Mouse (Mus musculus) liver, adult 2 months (tissue): ENCODE data around the gene 1520401A03Rik. TPM values are rescaled to one million over a fixed set of nuclear protein-coding genes. Genes with fewer than 3 reads are reported as not detected.

ENCODE experiments used
- DNase-seq: peaks from one replicate; pipeline ENCODE4 v3.0.0-alpha.2; 2011; ENCODE audit warnings: low read depth, low spot score; ENCODE audit errors: extremely low read depth
- H3K27ac ChIP-seq: fragments of 200-500 bp; replicated peaks from 2 replicates; pipeline ENCODE4 v1.5.1; 2012; ENCODE audit warnings: low read depth, mild to moderate bottlenecking, control low read depth, inconsistent platforms, low read length; ENCODE audit not compliant: insufficient read depth
- H3K27me3 ChIP-seq: fragments of 200-500 bp; 2 replicates; pipeline ENCODE4 v1.6.1; 2012; ENCODE audit warnings: mild to moderate bottlenecking, moderate library complexity, low read length, inconsistent platforms; ENCODE audit not compliant: control insufficient read depth, insufficient read depth
- H3K36me3 ChIP-seq: fragments of 200-500 bp; 2 replicates; pipeline ENCODE4 v1.6.1; 2012; ENCODE audit warnings: low read length, inconsistent platforms; ENCODE audit not compliant: control insufficient read depth, insufficient read depth
- H3K4me1 ChIP-seq: fragments of 200-500 bp; 2 replicates; pipeline ENCODE4 v1.6.1; 2011; ENCODE audit warnings: low read length; ENCODE audit not compliant: control insufficient read depth, insufficient read depth
- H3K4me3 ChIP-seq: fragments of 200-500 bp; 2 replicates; pipeline ENCODE4 v1.5.1; 2011; ENCODE audit warnings: low read depth, mild to moderate bottlenecking, control low read depth, low read length, moderate library complexity; ENCODE audit not compliant: insufficient read depth
- H3K79me2 ChIP-seq: fragments of 200-500 bp; 2 replicates; pipeline ENCODE4 v1.6.1; 2012; ENCODE audit warnings: inconsistent platforms, mild to moderate bottlenecking, low read length, moderate library complexity; ENCODE audit not compliant: control insufficient read depth, insufficient read depth
- H3K9ac ChIP-seq: fragments of 200-500 bp; 2 replicates; pipeline ENCODE4 v1.6.1; 2012; ENCODE audit warnings: low read depth, mild to moderate bottlenecking, control low read depth, inconsistent platforms, low read length
- CTCF ChIP-seq: fragments of 200-500 bp; IDR thresholded peaks from 2 replicates; pipeline ENCODE4 v1.5.1; 2011; ENCODE audit warnings: low read depth, low read length, control low read depth
- POLR2A ChIP-seq: fragments of 200-500 bp; IDR thresholded peaks from 2 replicates; pipeline ENCODE4 v1.6.1; 2011; ENCODE audit warnings: low read length, control low read depth; ENCODE audit not compliant: insufficient read depth; ENCODE audit errors: extremely low read depth
- WGBS: fragments of 180-500 bp; shearing (Covaris S2); methylation state at CpG from one replicate; pipeline ENCODE4 v1.1.7; 2018; 5-methylcytosine and 5-hydroxymethylcytosine counted together
- polyA plus RNA-seq: library from polyadenylated mRNA; depleted of rRNA; stranded (reverse); fragments of >200 nt; gene quantifications from 2 replicates; pipeline ENCODE4 v1.2.3, GENCODE M21; 2012
- total RNA-seq: library from RNA; depleted of rRNA; stranded (reverse); fragments of >200 nt; gene quantifications from 2 replicates; pipeline ENCODE4 v1.2.3, GENCODE M21; 2014

The 1520401A03Rik gene
- total and polyA plus RNA-seq, 2 experiments, result not detected

GRCm38 (mm10) chr17:23675564-23676281 is 46.9 kb downstream of the 1520401A03Rik start:
- H3K9ac ChIP-seq, result no peak overlapping the region; the same call in 1 of the 2 replicates
- DNase-seq, result peak; percentile 4
- TF ChIP-seq CTCF (no peak), POLR2A (no peak)
- peaks cover 12% of the 10 kb centered on the region for H3K4me1 ChIP-seq
- no peak overlapping the region for H3K4me3 ChIP-seq
- no peaks in the 10 kb centered on the region for H3K79me2 ChIP-seq
- no peaks in the 10 kb centered on the region for H3K36me3 ChIP-seq
- H3K27ac ChIP-seq, result no peak overlapping the region
- peaks cover 4% of the 10 kb centered on the region; the same call in 1 of the 2 replicates for H3K27me3 ChIP-seq
- 58% methylated on average over 15 of the region's 15 CpGs for WGBS

- no peak for DNase-seq
- Histone ChIP-seq H3K9ac (no peak overlapping the region), H3K4me3 (no peak overlapping the region)
Measured at GRCm38 (mm10) chr17:23675127-23675526, 47.5 kb downstream of the 1520401A03Rik start.

GRCm38 (mm10) chr17:23674271-23674952 is 48.2 kb downstream of the 1520401A03Rik start:
- peaks cover 12% of the 10 kb centered on the region for H3K4me1 ChIP-seq
- H3K4me3 ChIP-seq, result peak overlapping the region; percentile 59
- peak overlapping the region; percentile 74 for H3K9ac ChIP-seq
- 38% methylated on average over 9 of the region's 9 CpGs for WGBS
- TF ChIP-seq CTCF (no peak), POLR2A (no peak)
- no peaks in the 10 kb centered on the region for H3K79me2 ChIP-seq
- H3K36me3 ChIP-seq, result no peaks in the 10 kb centered on the region
- 0 out of 2 replicates have a peak, but pooled peaks cover under 1% of the 10 kb centered on the region for H3K27me3 ChIP-seq
- H3K27ac ChIP-seq, result peak overlapping the region; percentile 59
- peak; percentile 18 for DNase-seq

More at GRCm38 (mm10) chr17:23675127-23675526, 47.5 kb downstream of the 1520401A03Rik start:
- Histone ChIP-seq H3K36me3 (no peaks in the 10 kb centered on the region), H3K4me1 (peaks cover 12% of the 10 kb centered on the region), H3K79me2 (no peaks in the 10 kb centered on the region), H3K27me3 (peaks cover 4% of the 10 kb centered on the region; the same call in 1 of the 2 replicates), H3K27ac (no peak overlapping the region)
- TF ChIP-seq POLR2A, result no peak
- TF ChIP-seq CTCF, result no peak
- WGBS, result 38% methylated on average over 5 of the region's 5 CpGs

DNA sequence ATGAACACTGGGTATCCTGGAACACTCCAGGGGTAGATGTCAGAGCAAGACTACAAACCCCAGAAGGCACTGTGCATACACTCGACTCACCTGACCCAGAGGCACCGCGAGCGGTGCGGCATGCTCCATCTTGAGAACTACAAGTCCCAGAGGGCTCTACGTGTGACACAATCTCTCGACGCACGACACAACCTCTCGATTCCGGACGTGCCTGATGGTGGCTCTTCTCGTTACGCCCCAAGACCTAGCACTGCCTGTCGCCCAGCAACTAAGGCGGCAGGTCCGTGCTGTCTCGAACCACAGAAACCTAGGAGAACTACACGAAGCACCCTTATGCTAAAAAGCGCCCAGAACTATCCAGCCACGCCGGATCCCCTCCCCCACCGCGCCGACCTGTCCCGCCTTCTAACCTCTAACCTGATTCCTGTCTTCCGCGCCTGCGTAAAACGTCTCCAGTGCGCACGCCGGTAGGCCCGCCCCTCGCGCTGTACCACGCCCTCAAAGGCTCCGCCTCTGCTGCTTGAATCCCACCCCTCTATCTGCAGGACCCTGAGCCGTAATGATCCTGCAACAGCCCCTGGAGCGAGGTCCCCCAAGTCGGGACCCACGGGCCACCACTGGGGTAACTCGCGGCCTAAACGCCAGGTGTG is 49.0 kb downstream of the 1520401A03Rik start, which contains the start of the genes Hcfc1r1 and Thoc6:
TSS of gene Hcfc1r1 (plus strand) at position 173 of the 650 bp plus-strand sequence.
TSS of gene Thoc6 (minus strand) at position 459 of the 650 bp plus-strand sequence.
- H3K4me1 ChIP-seq, result peaks cover 12% of the 10 kb centered on the region
- peak; percentile 41 for TF ChIP-seq POLR2A
- no peak for TF ChIP-seq CTCF

GRCm38 (mm10) chr17:23672761-23673160 is 49.8 kb downstream of the 1520401A03Rik start:
- Histone ChIP-seq H3K4me3 (no peak overlapping the region; the same call in 1 of the 2 replicates), H3K4me1 (peaks cover 12% of the 10 kb centered on the region), H3K9ac (no peak overlapping the region), H3K79me2 (no peaks in the 10 kb centered on the region), H3K36me3 (no peaks in the 10 kb centered on the region), H3K27ac (no peak overlapping the region), H3K27me3 (no peaks in the 10 kb centered on the region)
- DNase-seq, result no peak
- 37% methylated on average over 3 of the region's 3 CpGs for WGBS
- TF ChIP-seq CTCF (no peak), POLR2A (no peak)

More for the DNA sequence above, 49.0 kb downstream of the 1520401A03Rik start, which contains the start of the genes Hcfc1r1 and Thoc6:
- H3K9ac ChIP-seq, result peak within 1 kb of the TSS; percentile 74
- WGBS, result under 1% methylated on average over 45 of the region's 45 CpGs
- peak within 1 kb of the TSS; percentile 77 for H3K27ac ChIP-seq
- H3K4me3 ChIP-seq, result peak within 1 kb of the TSS; percentile 59
- no peaks in the 10 kb centered on the region for H3K36me3 ChIP-seq
- no peaks in the 10 kb centered on the region for H3K79me2 ChIP-seq
- H3K27me3 ChIP-seq, result no peaks in the 10 kb centered on the region
- peak; percentile 98 for DNase-seq
